Comparison of ENCODE assay signal across 12 mouse cellular contexts in the genomic region with DNA sequence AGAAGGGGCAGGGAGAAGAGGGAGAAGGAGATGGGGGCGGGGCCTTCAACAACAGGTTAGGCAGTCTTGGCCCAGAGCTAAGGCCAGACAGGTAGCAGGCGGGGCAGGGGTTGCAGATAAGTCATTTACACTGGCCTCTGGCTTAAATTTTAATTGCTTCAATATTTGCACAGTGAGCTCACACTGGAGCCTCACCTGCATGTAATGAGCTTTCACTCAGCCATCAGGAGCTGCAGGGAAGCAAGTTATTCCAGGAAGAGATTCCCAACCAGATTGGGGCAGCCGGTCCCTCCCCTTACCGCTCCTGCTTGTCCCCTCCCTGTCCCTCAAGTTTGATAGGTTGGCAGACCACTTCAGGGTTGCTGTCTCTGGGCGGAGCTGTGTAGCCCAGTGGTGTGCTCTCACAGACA. TPM values are rescaled to one million over a fixed set of nuclear protein-coding genes. Genes with fewer than 3 reads are reported as not detected.
DNase-seq lines count a peak whose midpoint lies in the region; ATAC-seq and TF ChIP-seq lines count a peak whose summit lies in the region.
"Had no signal": no experiment of that assay in that cellular context is flagged by ENCODE, and none has a peak within 500 bp of the region (broad histone marks: within the 10 kb centered on the region; RNA-seq: fewer than 3 reads in every experiment).

No protein-coding gene starts in this region.

- H3K36me3 ChIP-seq in heart, adult 2 months (ENCODE audit: control insufficient read depth, insufficient read depth, low read length) = peaks cover 36% of the 10 kb centered on the region
- H3K36me3 ChIP-seq in embryonic facial prominence, embryonic 14.5 days (ENCODE audit: control insufficient read depth, insufficient read depth, low read length) = no peaks in the 10 kb centered on the region
- H3K36me3 ChIP-seq: midbrain, embryonic 10.5 days had no signal

- H3K4me1 ChIP-seq in heart, adult 2 months (ENCODE audit: control insufficient read depth, insufficient read depth, low read length) = peaks cover 67% of the 10 kb centered on the region
- peaks cover 49% of the 10 kb centered on the region for H3K4me1 ChIP-seq in embryonic facial prominence, embryonic 14.5 days (ENCODE audit: control insufficient read depth, insufficient read depth, low read length)

- ATAC-seq in embryonic facial prominence, embryonic 14.5 days (ENCODE audit: low read depth) = no peak
- ATAC-seq: forebrain, postnatal 0 days had no signal

- no peak for TF ChIP-seq EP300 in heart, adult 2 months (IDR thresholded peaks at IDR 0.05; ENCODE audit: insufficient read depth, low read depth, low read length)

- TF ChIP-seq POLR2A in heart, adult 2 months (IDR thresholded peaks at IDR 0.05; ENCODE audit: insufficient read depth, low read depth, low read length) = no peak

- 50% methylated on average over 5 of the region's 5 CpGs for WGBS in heart, adult 2 months
- WGBS in embryonic facial prominence, embryonic 14.5 days = 59% methylated on average over 5 of the region's 5 CpGs

- H3K9ac ChIP-seq in heart, adult 2 months (ENCODE audit: low read depth, low read length) = no peak overlapping the region
- no peak overlapping the region for H3K9ac ChIP-seq in embryonic facial prominence, embryonic 14.5 days (ENCODE audit: low read depth, low read length)
- H3K9ac ChIP-seq: forebrain, postnatal 0 days had no signal

- H3K27ac ChIP-seq in heart, adult 2 months = peak overlapping the region; percentile 51
- H3K27ac ChIP-seq in embryonic facial prominence, embryonic 14.5 days (replicated peaks; ENCODE audit: low read depth, low read length) = peak overlapping the region; percentile 77
- H3K27ac ChIP-seq: midbrain, embryonic 10.5 days had no signal

- no peak overlapping the region for H3K4me2 ChIP-seq in embryonic facial prominence, embryonic 14.5 days (ENCODE audit: low read depth, low read length)

- no peak for TF ChIP-seq CTCF in heart, adult 2 months (IDR thresholded peaks at IDR 0.05)

- H3K9me3 ChIP-seq in embryonic facial prominence, embryonic 14.5 days (ENCODE audit: control insufficient read depth, low read length) = no peaks in the 10 kb centered on the region
- H3K9me3 ChIP-seq: midbrain, embryonic 10.5 days had no signal

- H3K4me3 ChIP-seq in heart, adult 2 months = no peak overlapping the region
- H3K4me3 ChIP-seq in embryonic facial prominence, embryonic 14.5 days (ENCODE audit: low read depth, low read length) = no peak overlapping the region
- H3K4me3 ChIP-seq: midbrain, embryonic 10.5 days had no signal

- H3K27me3 ChIP-seq in heart, adult 2 months (ENCODE audit: control insufficient read depth, insufficient read depth, low read length) = no peaks in the 10 kb centered on the region
- no peaks in the 10 kb centered on the region for H3K27me3 ChIP-seq in embryonic facial prominence, embryonic 14.5 days (replicated peaks; ENCODE audit: control insufficient read depth, insufficient read depth, low read length)
- H3K27me3 ChIP-seq: CH12.LX had no signal

- peaks cover 19% of the 10 kb centered on the region for H3K79me2 ChIP-seq in heart, adult 2 months (replicated peaks; ENCODE audit: control insufficient read depth, insufficient read depth, low read length)

- intact Hi-C loops in heart, adult 2 months (cut with DNase I) = no loop called here

- DNase-seq in heart, adult 2 months = no peak
- DNase-seq in heart, adult 18-20 months = no peak
- no peak for DNase-seq in embryonic facial prominence, embryonic 14.5 days (ENCODE audit: low spot score)
- peak; percentile 79 to 86 for DNase-seq in kidney, postnatal 25 days
- peak; percentile 66 for DNase-seq in lung, postnatal 14 days
- no peak for DNase-seq in right cerebral cortex, adult 2 months (ENCODE audit: low spot score in 2 of 2)
- DNase-seq in left cerebral cortex, adult 11 months (ENCODE audit: low spot score) = no peak
- DNase-seq in c-Kit-positive CD71-positive TER-119-positive erythroid progenitor cells, embryonic 14.5 days (ENCODE audit: low spot score) = no peak
- DNase-seq: forebrain, postnatal 0 days; right cerebral cortex, adult 18-20 months had no signal

RNA-seq across cellular contexts. Expression of a gene that starts 19.9 kb away (rescaled TPM):
- total RNA-seq in heart, adult 2 months (2021) = 100 to 1,000 TPM in 1 of 2 experiments, 10 to 100 TPM in 1; 88.3 to 111 TPM
- polyA plus RNA-seq in heart, adult 2 months (2012; rRNA removed) = 30.4 and 46.8 TPM in 2 replicates
- total RNA-seq in heart, adult 18-20 months (2021) = 100 to 1,000 TPM; 117 to 119 TPM
- 48.8 and 53.7 TPM in 2 replicates for polyA plus RNA-seq in embryonic facial prominence, embryonic 14.5 days (2014; fragmentation: Nextera tagmentation; extraction: Ambion mirVana)

Comparison
In these comparisons a context has a peak if more than half of its experiments do, and no peak if none do; other contexts are left out.
1. DNase-seq: peak in kidney, postnatal 25 days (2 of 2) and lung, postnatal 14 days (single experiment); none in heart, adult 2 months (0 of 2), heart, adult 18-20 months (0 of 2), embryonic facial prominence, embryonic 14.5 days (single experiment), right cerebral cortex, adult 2 months (0 of 2), left cerebral cortex, adult 11 months (single experiment) and c-Kit-positive CD71-positive TER-119-positive erythroid progenitor cells, embryonic 14.5 days (single experiment).